Mouse (Mus musculus) embryonic fibroblast, embryonic 13.5 days (primary cell): ENCODE results near the gene Slc16a10.

Experiments used
- CTCF ChIP-seq: IDR thresholded peaks from 2 replicates; pipeline ENCODE4 v1.5.1; 2011; ENCODE audit warnings: mild to moderate bottlenecking, control low read depth, low read length, moderate library complexity, borderline replicate concordance; ENCODE audit not compliant: insufficient read depth
- POLR2A ChIP-seq: IDR thresholded peaks from 2 replicates; pipeline ENCODE4 v1.6.1; 2011; ENCODE audit warnings: low read depth, mild to moderate bottlenecking, control low read depth, low read length, moderate library complexity

DNA sequence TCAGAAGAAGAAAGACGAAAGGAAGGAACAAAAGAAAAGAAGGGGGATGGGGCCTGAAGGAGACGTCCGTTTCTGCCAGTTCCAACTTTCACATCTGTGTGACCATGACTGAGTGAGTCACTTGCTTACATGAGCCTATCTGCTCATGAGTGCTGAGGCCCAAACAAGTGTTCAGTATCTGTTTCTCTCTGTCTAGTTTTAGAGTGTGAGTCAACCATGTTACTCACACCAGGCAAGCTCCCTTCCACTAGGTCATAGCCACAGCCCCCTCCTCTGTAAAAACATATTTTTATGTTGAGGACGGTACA is 10.4 kb upstream of the Slc16a10 start:
- TF ChIP-seq CTCF, result no peak
- TF ChIP-seq POLR2A, result no peak
